Mouse (Mus musculus) thymus, postnatal 4 days (tissue): ENCODE measurements around the gene Olfr968.

ENCODE experiments used
- DNase-seq: peaks from one replicate; pipeline ENCODE4 v3.0.0; 2021

The Olfr968 gene

DNA sequence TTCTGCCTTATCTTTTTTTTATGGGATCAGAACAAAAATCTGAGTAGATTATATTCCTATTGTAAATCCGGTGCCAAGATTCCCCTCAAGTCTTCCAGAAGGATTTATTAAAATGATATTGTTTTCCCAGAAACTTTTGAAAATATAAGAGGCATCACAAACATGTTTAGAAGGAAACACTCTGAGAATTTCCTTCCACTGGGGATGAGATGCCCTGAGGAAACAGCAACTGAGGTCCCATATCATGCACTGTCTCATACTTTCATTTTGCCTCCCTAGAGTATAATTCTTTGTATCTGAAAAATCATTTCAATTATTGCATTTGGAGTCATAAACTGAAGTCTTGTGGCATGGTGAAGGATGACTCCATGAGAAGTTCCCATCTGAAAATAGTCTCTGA, at the start of gene Olfr968:
TSS of gene Olfr968 (minus strand) at position 101 of the 400 bp plus-strand sequence.
- no peak for DNase-seq

DNA sequence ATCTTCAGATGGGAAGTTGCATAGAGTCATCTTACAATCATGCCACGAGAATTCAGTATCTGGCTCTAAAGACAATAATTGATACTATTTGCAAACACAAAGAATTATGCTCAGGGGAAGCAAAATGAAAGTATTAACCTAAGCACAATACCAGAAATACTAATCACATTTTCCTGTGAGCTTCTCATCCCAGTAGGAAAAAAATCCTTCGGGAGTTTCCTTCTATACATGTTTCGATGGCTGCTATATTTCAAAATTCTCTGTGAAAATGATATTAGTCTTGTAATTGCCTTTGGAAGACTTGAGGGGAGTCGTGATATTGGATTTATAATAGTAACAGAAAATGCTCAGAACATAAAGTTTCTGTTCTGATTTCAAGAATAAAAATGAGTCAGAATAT, 25.5 kb upstream of the Olfr968 start, which contains the start of gene Olfr970:
TSS of gene Olfr970 (plus strand) at position 301 of the 400 bp plus-strand sequence.
- DNase-seq: no peak

DNA sequence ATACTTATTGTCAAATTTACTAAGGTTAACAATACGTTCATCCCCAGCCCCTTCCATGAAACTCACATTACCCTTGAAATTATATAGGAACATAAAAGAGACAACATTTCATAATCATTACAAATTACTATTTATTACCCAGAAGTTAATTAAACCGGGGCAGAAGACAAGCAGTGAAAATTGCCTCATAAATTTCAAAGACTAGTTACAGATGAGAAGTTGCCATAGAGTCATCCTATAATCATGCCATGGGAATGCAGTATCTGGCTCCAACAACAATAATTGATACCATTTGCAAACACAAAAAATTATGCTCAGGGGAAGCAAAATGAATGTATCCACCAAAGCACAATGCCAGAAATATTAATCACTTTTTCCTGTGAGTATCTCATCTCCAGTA, 7.5 kb upstream of the Olfr968 start, which contains the start of gene Olfr969:
TSS of gene Olfr969 (plus strand) at position 388 of the 400 bp plus-strand sequence.
- DNase-seq: no peak

DNA sequence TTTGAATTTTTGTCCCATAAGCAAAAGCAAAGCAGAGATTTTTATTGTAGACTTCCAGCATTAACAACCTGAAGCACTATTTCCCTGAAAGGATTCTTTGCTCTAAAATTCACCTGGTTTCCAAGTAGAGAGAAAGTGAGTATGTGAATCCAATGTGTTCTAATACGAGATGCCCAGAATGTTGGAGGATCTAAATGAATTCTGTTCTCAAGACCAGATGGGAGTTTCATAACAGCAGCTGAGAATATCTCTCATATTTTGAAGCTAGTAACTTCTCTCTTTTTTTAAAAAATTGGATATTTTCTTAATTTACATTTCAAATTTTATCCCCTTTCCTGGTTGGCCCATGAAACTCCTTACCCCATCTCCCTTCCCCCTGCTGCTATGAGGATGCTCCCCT, 36.6 kb downstream of the Olfr968 start:
- DNase-seq: no peak

DNA sequence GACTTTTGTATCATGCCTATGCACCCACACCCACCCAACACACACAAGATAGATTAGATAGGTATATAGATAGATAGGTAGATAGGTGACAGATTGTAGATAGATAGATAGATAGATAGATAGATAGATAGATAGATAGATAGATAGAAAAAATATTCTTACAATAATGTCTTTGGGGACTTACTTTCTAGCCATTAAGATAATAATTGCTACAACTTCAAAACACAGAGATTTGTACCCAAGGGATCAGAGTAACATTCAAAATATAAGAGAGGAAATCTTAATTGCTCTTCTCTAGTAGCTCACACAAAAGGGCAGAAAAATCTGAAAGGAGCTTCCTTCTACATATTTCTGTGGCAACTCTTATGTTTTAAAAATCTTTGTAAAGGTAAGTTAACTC, 37.1 kb downstream of the Olfr968 start, which contains the start of gene Olfr967:
TSS of gene Olfr967 (plus strand) at position 301 of the 400 bp plus-strand sequence.
- no peak for DNase-seq

DNA sequence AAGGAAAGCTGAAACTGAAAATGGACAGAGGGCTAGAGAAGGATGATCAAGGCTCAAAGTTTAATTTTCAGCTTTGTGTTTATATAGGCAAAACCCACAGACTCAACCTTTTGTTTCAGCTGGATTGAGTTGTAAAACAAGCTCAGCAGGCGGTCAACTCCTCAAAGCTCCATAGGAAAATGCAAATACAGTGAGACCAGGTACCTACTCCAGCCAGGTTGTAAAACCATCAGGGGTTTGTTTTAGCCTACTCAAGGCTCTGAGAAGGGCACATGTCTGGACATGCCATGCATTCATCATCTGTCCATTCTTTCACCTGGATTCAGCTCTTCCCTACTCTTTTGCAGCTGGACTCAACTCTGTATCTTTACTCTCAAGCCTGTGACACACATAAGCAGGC, 42.3 kb downstream of the Olfr968 start:
- no peak for DNase-seq

DNA sequence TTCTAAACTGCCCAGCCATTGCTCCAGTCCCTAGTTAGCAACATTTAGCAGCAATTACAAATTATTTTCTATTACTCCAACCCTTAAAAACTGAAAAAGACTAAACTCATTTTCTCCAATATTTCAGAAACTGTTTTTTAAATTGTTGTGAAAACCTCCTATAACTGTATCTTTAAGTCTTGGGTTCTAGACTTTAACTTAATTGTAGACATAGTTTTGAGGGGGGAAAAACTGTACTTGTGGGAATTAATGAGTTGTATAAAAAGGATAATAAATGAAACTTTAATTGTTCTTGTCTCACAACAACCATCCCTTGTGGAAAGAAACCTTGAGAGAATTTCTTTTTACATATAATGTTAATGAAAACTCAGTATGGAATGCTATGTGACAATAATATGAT, 52.4 kb downstream of the Olfr968 start, which contains the start of gene Olfr150:
TSS of gene Olfr150 (plus strand) at position 301 of the 400 bp plus-strand sequence.
- DNase-seq: no peak
